Mouse (Mus musculus) hindbrain, embryonic 16.5 days (tissue): ENCODE results near the gene Sppl3. TPM values are rescaled to one million over a fixed set of nuclear protein-coding genes. Genes with fewer than 3 reads are reported as not detected.

Experiments
- ATAC-seq: fragments of 200-750 bp; cut with Nextera tagmentation; 2 replicates; pipeline ENCODE4 v1.8.0; 2017; ENCODE audit warnings: moderate TSS enrichment, moderate library complexity
- H3K27ac ChIP-seq: fragments of 300-500 bp; sonication (generic); 2 replicates; pipeline ENCODE4 v1.5.1; 2014; ENCODE audit warnings: low read depth, mild to moderate bottlenecking, control low read depth, low read length, moderate library complexity
- H3K27me3 ChIP-seq: fragments of 300-500 bp; sonication (generic); replicated peaks from 2 replicates; pipeline ENCODE4 v1.6.1; 2014; ENCODE audit warnings: low read length; ENCODE audit not compliant: control insufficient read depth, insufficient read depth
- H3K36me3 ChIP-seq: fragments of 300-500 bp; sonication (generic); 2 replicates; pipeline ENCODE4 v1.6.1; 2014; ENCODE audit warnings: mild to moderate bottlenecking, low read length, moderate library complexity, mixed read lengths; ENCODE audit not compliant: control insufficient read depth, insufficient read depth
- H3K4me1 ChIP-seq: fragments of 300-500 bp; sonication (generic); 2 replicates; pipeline ENCODE4 v1.6.1; 2014; ENCODE audit warnings: low read depth, low read length; ENCODE audit not compliant: control insufficient read depth, insufficient read depth
- H3K4me2 ChIP-seq: fragments of 300-500 bp; sonication (generic); 2 replicates; pipeline ENCODE4 v1.6.1; 2014; ENCODE audit warnings: mild to moderate bottlenecking, low read length, control low read depth, moderate library complexity
- H3K4me3 ChIP-seq: fragments of 300-500 bp; sonication (generic); 2 replicates; pipeline ENCODE4 v1.5.1; 2014; ENCODE audit warnings: mild to moderate bottlenecking, low read length, control low read depth, moderate library complexity
- H3K9ac ChIP-seq: fragments of 300-500 bp; sonication (generic); 2 replicates; pipeline ENCODE4 v1.6.1; 2014; ENCODE audit warnings: low read depth, mild to moderate bottlenecking, control low read depth, low read length, moderate library complexity
- H3K9me3 ChIP-seq: fragments of 300-500 bp; sonication (generic); 2 replicates; pipeline ENCODE4 v1.6.1; 2014; ENCODE audit warnings: mild to moderate bottlenecking, low read length, moderate library complexity; ENCODE audit not compliant: control insufficient read depth
- WGBS: fragments of 180-500 bp; shearing (Covaris S2); extraction: QIAGEN DNeasy Blood & Tissue Kit; methylation state at CpG from one replicate; pipeline ENCODE4 v1.1.7; 2014; 5-methylcytosine and 5-hydroxymethylcytosine counted together
- polyA plus RNA-seq: library from polyadenylated mRNA; unstranded; fragments of >200 nt; fragmentation: Nextera tagmentation; extraction: Ambion mirVana; gene quantifications from 2 replicates; pipeline ENCODE4 v1.2.1, GENCODE M21; 2015

Sppl3 gene
- polyA plus RNA-seq, 1 experiment from 2014 or later = 17.3 TPM

DNA sequence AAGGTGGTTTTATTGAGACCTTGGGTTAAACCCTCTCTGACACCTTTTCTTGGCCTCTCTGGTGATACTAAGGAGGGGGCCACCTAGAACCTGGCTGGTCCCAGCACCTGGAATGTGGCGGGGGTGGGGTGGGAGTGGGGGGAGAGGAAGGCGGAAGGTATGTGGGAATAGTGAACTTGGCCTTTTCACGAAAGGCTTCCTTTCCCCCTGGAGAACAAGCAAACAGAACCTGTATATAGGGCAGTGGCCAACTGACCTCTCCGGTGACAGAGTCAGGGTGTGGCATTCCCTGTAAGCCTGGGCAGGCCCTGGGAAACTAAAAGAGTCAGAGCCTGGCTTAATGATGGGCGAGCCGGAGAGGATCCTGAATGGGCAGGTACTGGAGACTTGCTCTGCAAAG is 1.8 kb upstream of the Sppl3 start:
- no peak overlapping the region for H3K9ac ChIP-seq
- H3K27me3 ChIP-seq = no peaks in the 10 kb centered on the region
- peaks cover 21% of the 10 kb centered on the region for H3K4me1 ChIP-seq
- H3K4me2 ChIP-seq = no peak overlapping the region
- WGBS = 91% methylated on average over 6 of the region's 6 CpGs
- no peak for ATAC-seq
- H3K4me3 ChIP-seq = no peak overlapping the region
- no peaks in the 10 kb centered on the region for H3K9me3 ChIP-seq
- H3K36me3 ChIP-seq = no peaks in the 10 kb centered on the region
- H3K27ac ChIP-seq = no peak overlapping the region

GRCm38 (mm10) chr5:115009961-115010360 is 976 bp upstream of the Sppl3 start:
- Histone ChIP-seq H3K4me3 (no peak overlapping the region; the same call in 1 of the 2 replicates), H3K9me3 (no peaks in the 10 kb centered on the region), H3K27me3 (no peaks in the 10 kb centered on the region), H3K4me2 (peak overlapping the region; percentile 85), H3K4me1 (peaks cover 25% of the 10 kb centered on the region), H3K9ac (no peak overlapping the region), H3K27ac (no peak overlapping the region; the same call in 1 of the 2 replicates), H3K36me3 (no peaks in the 10 kb centered on the region)
- WGBS = 61% methylated on average over 3 of the region's 3 CpGs
- ATAC-seq = no peak

GRCm38 (mm10) chr5:115011217-115011518 is 231 bp downstream of the Sppl3 start:
- H3K36me3 ChIP-seq = no peaks in the 10 kb centered on the region

DNA sequence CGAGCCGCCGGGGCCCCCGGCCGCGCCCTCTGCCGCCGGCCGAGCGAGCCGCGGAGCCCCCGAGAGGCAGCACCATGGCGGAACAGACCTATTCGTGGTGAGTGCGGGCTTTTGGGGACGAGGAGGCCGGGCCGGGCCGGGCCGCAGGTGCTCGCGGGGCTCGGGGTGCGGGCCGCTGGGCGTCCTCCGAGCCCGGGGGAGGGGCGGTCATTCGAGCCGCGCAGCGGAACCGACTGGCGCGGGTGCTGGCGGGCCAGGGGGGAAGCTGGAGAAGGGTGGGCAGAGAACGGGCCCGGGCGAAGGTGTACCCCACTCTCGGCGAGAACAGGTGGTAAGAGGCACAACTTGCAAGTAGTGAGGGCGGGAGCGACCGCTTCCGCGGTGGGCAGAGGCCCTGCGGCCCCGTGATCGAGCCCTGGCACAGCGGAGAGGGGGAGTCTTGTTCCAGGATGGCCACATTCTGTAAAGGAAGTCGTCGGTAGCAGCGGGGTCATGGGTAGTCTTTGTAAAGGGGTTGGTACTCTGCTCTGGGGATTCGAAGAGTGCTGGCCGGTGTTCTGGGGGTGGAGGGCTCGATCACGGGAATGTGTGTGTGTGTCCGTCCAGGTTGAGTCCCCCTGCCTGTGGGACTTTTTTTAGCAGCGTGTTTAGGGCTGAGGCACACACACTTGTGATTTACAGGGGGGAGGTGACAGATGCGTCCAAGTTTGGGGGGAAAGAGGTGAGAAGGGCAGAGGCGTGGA is 753 bp downstream of the Sppl3 start:
- Histone ChIP-seq H3K27ac (peak overlapping the region; percentile 97), H3K9ac (peak overlapping the region; percentile 99), H3K4me2 (peak overlapping the region; percentile 94), H3K4me3 (peak overlapping the region; percentile 99), H3K27me3 (no peaks in the 10 kb centered on the region), H3K36me3 (no peaks in the 10 kb centered on the region), H3K4me1 (peaks cover 25% of the 10 kb centered on the region), H3K9me3 (no peaks in the 10 kb centered on the region)
- ATAC-seq = peak; percentile 21
- WGBS = under 1% methylated on average over 62 of the region's 63 CpGs

More at GRCm38 (mm10) chr5:115011217-115011518, 231 bp downstream of the Sppl3 start:
- Histone ChIP-seq H3K27me3 (no peaks in the 10 kb centered on the region), H3K9me3 (no peaks in the 10 kb centered on the region), H3K9ac (peak overlapping the region; percentile 99), H3K4me2 (no peak overlapping the region; the same call in 1 of the 2 replicates), H3K4me1 (peaks cover 25% of the 10 kb centered on the region), H3K4me3 (peak overlapping the region; percentile 99), H3K27ac (peak overlapping the region; percentile 97)
- under 1% methylated on average over 40 of the region's 57 CpGs for WGBS
- no peak; the same call in 1 of the 2 replicates for ATAC-seq

- 51% methylated on average over 3 of the region's 3 CpGs for WGBS
These were observed 2.5 kb downstream of the Sppl3 start for GRCm38 (mm10) chr5:115013436-115013835.

DNA sequence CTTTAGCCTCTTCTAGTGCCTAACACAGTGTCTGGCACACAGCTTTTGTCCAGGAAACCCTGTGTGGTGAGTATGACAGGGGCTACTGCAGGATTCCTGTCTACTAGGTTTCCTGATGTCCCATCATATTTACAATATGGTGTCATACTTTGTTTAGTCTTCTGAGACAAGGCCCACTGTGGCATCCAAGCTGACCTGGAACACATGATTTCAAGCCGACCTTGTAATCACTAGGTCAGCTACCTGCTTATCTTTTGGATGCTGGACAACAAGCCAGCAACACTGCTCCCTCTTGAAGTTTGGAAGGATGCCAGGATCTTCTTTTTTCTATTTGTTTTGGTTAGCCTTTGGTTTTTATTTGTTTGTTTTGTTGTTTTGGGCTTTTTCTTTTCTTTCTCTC is 3.6 kb downstream of the Sppl3 start:
- no peak overlapping the region for H3K9ac ChIP-seq
- H3K27ac ChIP-seq = no peak overlapping the region
- no peaks in the 10 kb centered on the region for H3K27me3 ChIP-seq
- H3K4me1 ChIP-seq = peaks cover 25% of the 10 kb centered on the region
- H3K4me3 ChIP-seq = no peak overlapping the region
- 68% methylated on average over 1 of the region's 1 CpGs for WGBS
- ATAC-seq = no peak
- no peak overlapping the region for H3K4me2 ChIP-seq
- H3K36me3 ChIP-seq = no peaks in the 10 kb centered on the region
- H3K9me3 ChIP-seq = no peaks in the 10 kb centered on the region

More at GRCm38 (mm10) chr5:115013436-115013835, 2.5 kb downstream of the Sppl3 start:
- H3K4me3 ChIP-seq = no peak overlapping the region
- H3K9ac ChIP-seq = no peak overlapping the region
- H3K9me3 ChIP-seq = no peaks in the 10 kb centered on the region
- H3K4me1 ChIP-seq = peaks cover 25% of the 10 kb centered on the region
- no peak for ATAC-seq
- H3K36me3 ChIP-seq = no peaks in the 10 kb centered on the region
- H3K27me3 ChIP-seq = no peaks in the 10 kb centered on the region
- no peak overlapping the region for H3K27ac ChIP-seq
- H3K4me2 ChIP-seq = peak overlapping the region; percentile 94

DNA sequence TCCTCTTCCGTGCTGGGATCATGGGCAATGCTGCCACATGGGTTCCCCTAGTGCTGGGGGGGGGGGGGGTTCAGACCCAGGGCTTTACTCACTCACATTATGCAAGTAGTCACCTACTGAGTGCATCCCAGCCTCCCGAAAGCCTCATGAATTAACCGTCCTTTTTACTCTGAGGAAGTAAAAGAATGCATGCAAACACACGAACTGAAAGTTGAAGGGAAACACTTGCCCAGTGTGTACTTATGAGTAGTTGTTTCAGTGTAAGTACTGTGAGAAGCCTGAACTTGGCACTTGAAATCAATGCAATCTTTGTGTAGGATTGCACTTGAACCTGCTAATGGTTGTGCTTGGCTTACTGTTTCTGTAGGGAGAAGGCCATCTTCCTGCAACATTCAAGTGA is 4.2 kb downstream of the Sppl3 start:
- no peak for ATAC-seq
- Histone ChIP-seq H3K4me1 (peaks cover 23% of the 10 kb centered on the region), H3K27me3 (no peaks in the 10 kb centered on the region), H3K4me2 (no peak overlapping the region), H3K27ac (no peak overlapping the region; the same call in 1 of the 2 replicates), H3K9ac (no peak overlapping the region), H3K36me3 (no peaks in the 10 kb centered on the region), H3K9me3 (no peaks in the 10 kb centered on the region), H3K4me3 (no peak overlapping the region)
- 37% methylated on average over 4 of the region's 4 CpGs for WGBS

- Histone ChIP-seq H3K4me1 (peaks cover 8% of the 10 kb centered on the region), H3K9ac (no peak overlapping the region), H3K27me3 (no peaks in the 10 kb centered on the region), H3K27ac (no peak overlapping the region), H3K4me3 (no peak overlapping the region), H3K4me2 (no peak overlapping the region), H3K9me3 (no peaks in the 10 kb centered on the region), H3K36me3 (no peaks in the 10 kb centered on the region)
- ATAC-seq = no peak
- WGBS = 79% methylated on average over 2 of the region's 2 CpGs
These were observed 7.3 kb downstream of the Sppl3 start for GRCm38 (mm10) chr5:115018270-115018669.

GRCm38 (mm10) chr5:115018813-115019212 is 7.9 kb downstream of the Sppl3 start:
- Histone ChIP-seq H3K27me3 (no peaks in the 10 kb centered on the region), H3K4me3 (no peak overlapping the region), H3K4me2 (no peak overlapping the region), H3K4me1 (peaks cover 4% of the 10 kb centered on the region), H3K9ac (no peak overlapping the region), H3K27ac (0 out of 2 replicates have a peak overlapping the region, but pooled peaks have one; percentile 20), H3K9me3 (no peaks in the 10 kb centered on the region), H3K36me3 (no peaks in the 10 kb centered on the region)
- ATAC-seq = no peak
- WGBS = 88% methylated on average over 4 of the region's 4 CpGs
